Mouse (Mus musculus): Measurements from ENCODE around the gene Rtl10. TPM values are rescaled to one million over a fixed set of nuclear protein-coding genes. Genes with fewer than 3 reads are reported as not detected.

Rtl10 gene
- polyA plus RNA-seq, 1 experiment, result 47.0 TPM

DNA sequence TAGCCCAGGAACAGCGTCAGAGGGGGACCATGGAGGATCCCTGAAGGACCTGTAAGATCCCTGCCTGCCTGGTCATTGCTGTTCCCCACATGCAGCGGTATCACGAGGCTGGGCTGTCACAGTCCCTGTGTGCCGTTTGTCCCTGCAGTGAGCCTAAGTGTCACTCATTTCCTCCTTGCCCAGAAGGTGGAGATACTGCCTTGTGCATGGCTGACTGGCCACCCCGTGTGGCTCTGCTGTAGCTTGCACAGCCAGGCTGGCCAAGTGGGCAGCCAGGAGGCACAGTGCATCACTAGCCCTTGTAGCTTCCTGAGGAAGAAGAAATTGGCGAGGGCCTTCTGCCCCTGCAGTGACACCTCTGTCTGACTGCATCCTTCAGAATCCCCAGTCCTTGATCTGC lies 20.7 kb upstream of the Rtl10 start:
- no peak for DNase-seq
- H3K27me3 ChIP-seq (ENCODE audit: control insufficient read depth, insufficient read depth, low read length), result no peaks in the 10 kb centered on the region
- 94% methylated on average over 6 of the region's 6 CpGs for WGBS
- H3K4me1 ChIP-seq (replicated peaks; ENCODE audit: control insufficient read depth, insufficient read depth, low read length), result peaks cover 22% of the 10 kb centered on the region
- no peak for TF ChIP-seq CTCF (IDR thresholded peaks at IDR 0.05; ENCODE audit: borderline replicate concordance, control insufficient read depth, extremely low read depth, insufficient read depth, low read length, poor library complexity)
- no peak for TF ChIP-seq POLR2A (IDR thresholded peaks at IDR 0.05; ENCODE audit: control insufficient read depth, extremely low read depth, insufficient read depth, low read length, poor library complexity)
- no peak overlapping the region for H3K4me3 ChIP-seq (ENCODE audit: control insufficient read depth, insufficient read depth, low read length)
- H3K36me3 ChIP-seq (ENCODE audit: control insufficient read depth, insufficient read depth, low read length), result no peaks in the 10 kb centered on the region
- no peak overlapping the region for H3K27ac ChIP-seq (ENCODE audit: control insufficient read depth, insufficient read depth, low read length)

GRCm38 (mm10) chr16:18479667-18480066 lies 19.0 kb upstream of the Rtl10 start:
- DNase-seq, result no peak
- no peak overlapping the region for H3K27ac ChIP-seq (ENCODE audit: control insufficient read depth, insufficient read depth, low read length)
- no peak overlapping the region for H3K4me3 ChIP-seq (ENCODE audit: control insufficient read depth, insufficient read depth, low read length)
- no peaks in the 10 kb centered on the region for H3K36me3 ChIP-seq (ENCODE audit: control insufficient read depth, insufficient read depth, low read length)
- H3K27me3 ChIP-seq (ENCODE audit: control insufficient read depth, insufficient read depth, low read length), result no peaks in the 10 kb centered on the region
- WGBS, result 90% methylated on average over 7 of the region's 7 CpGs
- peaks cover 11% of the 10 kb centered on the region for H3K4me1 ChIP-seq (replicated peaks; ENCODE audit: control insufficient read depth, insufficient read depth, low read length)
- TF ChIP-seq POLR2A (IDR thresholded peaks at IDR 0.05; ENCODE audit: control insufficient read depth, extremely low read depth, insufficient read depth, low read length, poor library complexity) (no peak), CTCF (IDR thresholded peaks at IDR 0.05; ENCODE audit: borderline replicate concordance, control insufficient read depth, extremely low read depth, insufficient read depth, low read length, poor library complexity) (no peak)

DNA sequence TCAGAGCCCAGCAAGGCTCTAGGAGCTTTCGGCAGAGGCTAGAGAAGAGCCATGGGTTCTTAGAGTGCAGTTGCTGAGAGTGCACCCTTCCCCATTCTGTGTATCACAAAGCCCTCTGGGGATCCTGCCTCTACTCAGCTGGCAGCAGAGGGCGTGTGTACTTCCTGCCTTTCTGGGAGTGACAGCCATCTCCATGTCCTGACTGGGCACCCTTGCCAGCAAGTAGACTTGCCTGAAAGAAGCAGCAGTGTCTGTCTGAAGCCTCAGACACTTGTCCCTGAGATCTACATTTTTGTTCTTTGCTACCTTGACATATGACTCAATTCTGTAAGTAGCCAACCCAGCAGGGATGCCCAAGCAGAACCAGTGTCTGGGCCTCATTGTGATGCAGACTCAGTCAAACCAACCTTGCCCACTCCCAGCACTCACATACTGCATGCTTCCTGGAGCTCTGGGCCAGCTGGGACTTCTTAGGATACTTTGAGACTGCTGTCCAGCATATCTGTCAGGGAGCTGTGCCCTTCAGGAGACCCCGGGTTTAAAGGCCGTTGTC lies 17.7 kb upstream of the Rtl10 start:
- 72% methylated on average over 4 of the region's 4 CpGs for WGBS
- no peaks in the 10 kb centered on the region for H3K27me3 ChIP-seq (ENCODE audit: control insufficient read depth, insufficient read depth, low read length)
- H3K4me1 ChIP-seq (replicated peaks; ENCODE audit: control insufficient read depth, insufficient read depth, low read length), result peaks cover 6% of the 10 kb centered on the region; the same call in 1 of the 2 replicates
- H3K4me3 ChIP-seq (ENCODE audit: control insufficient read depth, insufficient read depth, low read length), result no peak overlapping the region
- no peak overlapping the region for H3K27ac ChIP-seq (ENCODE audit: control insufficient read depth, insufficient read depth, low read length)
- DNase-seq, result no peak
- H3K36me3 ChIP-seq (ENCODE audit: control insufficient read depth, insufficient read depth, low read length), result no peaks in the 10 kb centered on the region
- TF ChIP-seq CTCF (IDR thresholded peaks at IDR 0.05; ENCODE audit: borderline replicate concordance, control insufficient read depth, extremely low read depth, insufficient read depth, low read length, poor library complexity) (no peak), POLR2A (IDR thresholded peaks at IDR 0.05; ENCODE audit: control insufficient read depth, extremely low read depth, insufficient read depth, low read length, poor library complexity) (no peak)

DNA sequence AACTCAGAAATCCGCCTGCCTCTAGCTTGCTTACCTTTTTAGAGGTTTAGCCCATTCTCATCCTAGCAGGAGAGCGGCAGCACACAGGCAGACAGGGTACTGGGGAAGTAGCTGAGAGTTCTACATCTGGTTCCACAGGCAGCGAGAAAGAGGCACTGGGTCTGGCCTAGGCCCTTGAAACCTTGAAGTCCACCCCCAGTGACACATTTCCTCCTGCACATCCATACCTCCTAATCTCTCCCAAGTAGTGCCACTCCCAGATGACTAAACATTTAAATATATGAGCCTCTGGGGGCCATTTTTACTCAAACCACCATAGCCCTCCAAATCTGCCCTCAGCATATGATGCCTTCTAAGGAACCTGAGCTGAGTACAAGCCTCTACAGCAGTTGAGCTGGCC lies 16.3 kb upstream of the Rtl10 start:
- Histone ChIP-seq H3K4me1 (replicated peaks; ENCODE audit: control insufficient read depth, insufficient read depth, low read length) (peaks cover 6% of the 10 kb centered on the region; the same call in 1 of the 2 replicates), H3K4me3 (ENCODE audit: control insufficient read depth, insufficient read depth, low read length) (no peak overlapping the region), H3K27ac (ENCODE audit: control insufficient read depth, insufficient read depth, low read length) (no peak overlapping the region), H3K36me3 (ENCODE audit: control insufficient read depth, insufficient read depth, low read length) (no peaks in the 10 kb centered on the region), H3K27me3 (ENCODE audit: control insufficient read depth, insufficient read depth, low read length) (no peaks in the 10 kb centered on the region)
- TF ChIP-seq CTCF (IDR thresholded peaks at IDR 0.05; ENCODE audit: borderline replicate concordance, control insufficient read depth, extremely low read depth, insufficient read depth, low read length, poor library complexity) (no peak), POLR2A (IDR thresholded peaks at IDR 0.05; ENCODE audit: control insufficient read depth, extremely low read depth, insufficient read depth, low read length, poor library complexity) (no peak)
- no peak for DNase-seq
- WGBS, result 96% methylated on average over 3 of the region's 3 CpGs

DNA sequence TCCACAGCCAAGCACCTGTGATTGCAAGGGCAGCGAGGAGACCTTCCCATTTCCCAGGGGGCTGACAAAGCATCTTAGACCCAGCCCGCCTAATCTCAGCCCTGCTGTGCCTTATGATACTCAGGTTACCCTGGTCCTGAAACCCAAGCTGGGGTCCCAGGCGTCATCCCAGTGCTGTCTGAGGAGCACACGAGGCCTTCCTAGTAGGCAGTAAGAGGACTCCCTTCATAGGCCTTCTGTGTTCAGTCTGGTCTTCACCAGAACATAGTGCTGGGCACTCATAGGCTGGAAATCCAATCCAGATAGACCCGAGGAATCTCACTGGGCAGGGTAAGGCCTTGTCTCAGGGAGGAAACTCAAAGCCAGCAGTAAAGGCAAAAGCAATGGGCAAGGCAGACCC lies 14.9 kb upstream of the Rtl10 start:
- Histone ChIP-seq H3K4me3 (ENCODE audit: control insufficient read depth, insufficient read depth, low read length) (no peak overlapping the region), H3K27ac (ENCODE audit: control insufficient read depth, insufficient read depth, low read length) (no peak overlapping the region), H3K27me3 (ENCODE audit: control insufficient read depth, insufficient read depth, low read length) (no peaks in the 10 kb centered on the region), H3K4me1 (replicated peaks; ENCODE audit: control insufficient read depth, insufficient read depth, low read length) (peaks cover 6% of the 10 kb centered on the region; the same call in 1 of the 2 replicates), H3K36me3 (ENCODE audit: control insufficient read depth, insufficient read depth, low read length) (no peaks in the 10 kb centered on the region)
- no peak for DNase-seq
- 92% methylated on average over 5 of the region's 5 CpGs for WGBS
- TF ChIP-seq CTCF (IDR thresholded peaks at IDR 0.05; ENCODE audit: borderline replicate concordance, control insufficient read depth, extremely low read depth, insufficient read depth, low read length, poor library complexity) (no peak), POLR2A (IDR thresholded peaks at IDR 0.05; ENCODE audit: control insufficient read depth, extremely low read depth, insufficient read depth, low read length, poor library complexity) (no peak)

DNA sequence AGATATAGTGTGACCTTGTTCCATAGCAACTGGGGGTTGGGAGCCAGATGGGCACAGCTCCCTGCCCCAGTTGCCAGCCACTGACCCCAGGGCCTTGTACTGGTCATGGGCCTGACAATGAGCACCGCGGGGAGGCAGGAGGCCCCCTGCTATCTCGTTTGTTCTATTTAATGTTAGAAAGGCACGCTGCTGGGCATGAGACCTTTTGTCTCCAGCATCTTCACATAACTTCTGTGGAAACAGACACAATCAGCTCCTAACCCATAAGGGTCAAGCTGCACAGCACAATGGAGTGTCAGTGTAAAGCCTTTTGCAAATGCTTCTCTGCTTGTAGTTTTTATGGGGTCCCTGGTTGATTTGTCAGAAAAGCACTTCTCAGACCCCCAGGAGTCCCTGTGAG lies 14.3 kb upstream of the Rtl10 start:
- Histone ChIP-seq H3K4me3 (ENCODE audit: control insufficient read depth, insufficient read depth, low read length) (no peak overlapping the region), H3K27me3 (ENCODE audit: control insufficient read depth, insufficient read depth, low read length) (no peaks in the 10 kb centered on the region), H3K27ac (ENCODE audit: control insufficient read depth, insufficient read depth, low read length) (no peak overlapping the region), H3K36me3 (ENCODE audit: control insufficient read depth, insufficient read depth, low read length) (no peaks in the 10 kb centered on the region), H3K4me1 (replicated peaks; ENCODE audit: control insufficient read depth, insufficient read depth, low read length) (peaks cover 6% of the 10 kb centered on the region; the same call in 1 of the 2 replicates)
- 86% methylated on average over 4 of the region's 4 CpGs for WGBS
- DNase-seq, result no peak
- TF ChIP-seq POLR2A (IDR thresholded peaks at IDR 0.05; ENCODE audit: control insufficient read depth, extremely low read depth, insufficient read depth, low read length, poor library complexity) (no peak), CTCF (IDR thresholded peaks at IDR 0.05; ENCODE audit: borderline replicate concordance, control insufficient read depth, extremely low read depth, insufficient read depth, low read length, poor library complexity) (no peak)

Data from thymus, adult 2 months (tissue).